Mouse (Mus musculus) spleen, postnatal 36 days (tissue): ENCODE results near the gene U2af1.
"Not testable (repeated sequence)": the region's sequence is repeated elsewhere in the genome, so short reads cannot be mapped to it uniquely, and the experiment has no call there.

Experiments
- DNase-seq, 2 experiments: peaks; one replicate each; pipeline ENCODE4 v3.0.0; 2022; ENCODE audit warnings: low spot score in 2 of 2, mixed read lengths in 1 of 2

The U2af1 gene

DNA sequence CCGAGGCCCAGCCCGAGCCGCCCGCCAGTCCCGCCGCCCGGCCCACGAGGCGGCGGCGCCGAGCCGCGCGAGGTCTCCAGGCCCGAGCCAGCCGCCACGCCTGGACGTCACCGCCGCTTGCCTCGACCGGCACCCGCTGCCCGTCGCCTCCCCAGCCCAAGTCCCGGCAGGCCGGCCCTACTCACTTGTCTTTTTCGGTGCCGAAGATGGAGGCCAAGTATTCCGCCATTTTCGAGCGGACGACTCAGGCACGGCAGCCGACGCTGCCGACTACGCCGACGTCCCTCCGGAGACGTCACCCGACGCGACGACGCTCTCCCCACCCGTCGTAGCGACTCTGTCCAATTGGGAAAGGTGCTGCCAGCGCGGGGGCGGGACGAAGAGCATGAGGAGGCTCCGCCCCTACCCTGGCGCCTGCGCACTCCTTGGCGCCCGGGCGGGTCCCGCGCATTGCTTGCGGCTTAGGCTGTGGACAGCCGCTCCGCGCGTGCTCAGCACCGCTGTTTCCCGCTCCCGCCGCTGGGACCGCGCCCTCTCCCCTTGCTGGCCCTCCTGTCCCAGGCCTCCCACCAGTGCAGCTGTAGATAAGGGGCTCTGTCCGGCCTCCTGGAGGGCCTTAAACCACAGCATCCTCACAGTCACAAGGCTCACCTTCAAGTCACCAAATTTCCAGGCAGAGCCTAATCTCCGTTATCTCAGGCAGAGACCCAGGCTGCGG, at the start of gene U2af1:
Gene U2af1, minus strand, starts transcription at position 425 of the 718 bp plus-strand sequence.
- peak; percentile 96 to 97 for DNase-seq

DNA sequence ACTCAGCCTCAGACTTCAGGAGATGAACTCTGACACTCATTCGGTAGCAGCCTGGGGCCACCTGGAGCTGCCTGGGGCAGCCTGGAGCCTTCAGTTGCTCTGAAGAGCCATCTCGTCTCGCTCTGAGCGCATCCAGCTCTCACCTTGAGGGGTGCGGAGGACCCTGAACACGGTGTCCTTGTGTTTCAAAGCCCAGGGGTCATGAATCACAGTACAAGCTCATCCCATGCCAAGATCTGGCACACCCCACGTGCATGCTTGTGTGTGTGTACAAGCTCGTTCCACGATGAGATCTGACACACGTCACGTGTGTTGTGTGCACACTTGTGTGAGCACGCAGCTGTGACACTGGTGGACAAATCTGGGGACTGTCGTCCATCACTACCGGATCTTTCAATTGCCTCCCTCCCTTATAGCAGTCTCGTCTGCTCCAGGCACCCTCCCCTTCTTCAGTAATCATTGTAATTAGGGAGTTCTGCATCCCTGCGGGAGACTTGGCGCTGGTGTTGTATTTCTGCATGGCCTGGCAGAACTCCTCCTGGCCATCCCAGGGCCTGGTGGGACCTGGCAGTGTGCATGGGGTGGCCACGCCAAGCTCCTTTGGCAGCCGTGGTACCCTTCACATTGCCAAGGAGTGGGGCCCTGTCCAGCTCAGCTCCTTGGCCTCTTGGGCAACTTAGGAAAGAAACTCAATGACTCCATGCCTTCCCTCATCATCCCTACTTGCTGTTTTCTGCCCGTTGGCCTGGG, 46.8 kb upstream of the U2af1 start:
- DNase-seq, result no peak

DNA sequence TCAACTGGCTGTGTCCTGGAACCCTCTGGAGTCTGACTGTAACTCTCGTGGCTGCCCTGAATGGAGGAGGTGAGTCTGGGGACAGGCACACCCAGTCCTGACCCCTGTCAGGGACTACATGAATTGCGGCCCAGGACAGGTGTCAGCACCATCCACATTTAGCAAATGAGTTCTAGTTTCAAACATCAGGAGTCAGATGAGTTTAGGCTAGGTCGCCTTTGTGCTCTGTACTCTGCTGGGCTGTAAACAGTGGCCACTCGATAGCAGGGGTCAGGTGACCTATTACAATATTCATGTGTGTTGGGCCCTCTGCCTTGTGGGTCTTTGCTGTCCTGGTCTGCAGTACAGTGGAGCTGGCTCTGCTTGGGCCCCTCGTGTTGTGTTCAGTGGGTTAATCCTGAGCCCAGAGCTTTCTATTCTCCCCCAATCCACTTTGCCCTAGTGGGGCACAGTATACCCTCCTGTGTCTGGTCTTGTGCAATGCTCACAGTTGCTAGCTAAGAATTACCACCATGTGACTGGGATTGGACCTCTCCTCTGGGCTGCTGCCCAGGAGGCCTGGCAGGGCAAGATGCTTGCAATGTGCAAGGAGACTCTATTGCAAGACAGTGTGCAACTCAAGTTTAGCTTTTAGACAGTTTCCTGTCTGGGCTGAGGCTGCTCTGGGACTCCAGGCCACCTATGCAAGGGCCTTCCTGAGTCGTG, 44.7 kb upstream of the U2af1 start:
- DNase-seq, result no peak

DNA sequence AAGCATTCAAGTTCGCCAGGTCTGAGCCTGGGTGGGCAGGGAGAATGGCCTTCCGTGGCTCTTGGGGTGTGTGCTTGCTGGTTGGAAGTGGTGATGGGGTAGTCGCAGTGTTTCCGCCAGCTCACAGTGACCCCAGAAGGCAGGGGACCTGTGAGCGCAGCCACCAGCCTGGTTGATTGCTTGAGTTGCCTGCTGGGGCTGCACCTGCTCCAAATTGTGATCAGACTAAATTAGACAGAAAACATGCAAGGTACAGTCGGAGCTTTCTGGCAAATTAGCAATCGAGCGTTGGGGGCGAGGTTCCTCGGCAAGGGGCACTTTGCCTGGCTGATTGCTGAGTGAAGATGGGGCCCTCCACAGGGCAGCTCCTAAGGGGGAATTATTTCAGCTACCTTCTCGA, 39.7 kb upstream of the U2af1 start:
- no peak for DNase-seq

DNA sequence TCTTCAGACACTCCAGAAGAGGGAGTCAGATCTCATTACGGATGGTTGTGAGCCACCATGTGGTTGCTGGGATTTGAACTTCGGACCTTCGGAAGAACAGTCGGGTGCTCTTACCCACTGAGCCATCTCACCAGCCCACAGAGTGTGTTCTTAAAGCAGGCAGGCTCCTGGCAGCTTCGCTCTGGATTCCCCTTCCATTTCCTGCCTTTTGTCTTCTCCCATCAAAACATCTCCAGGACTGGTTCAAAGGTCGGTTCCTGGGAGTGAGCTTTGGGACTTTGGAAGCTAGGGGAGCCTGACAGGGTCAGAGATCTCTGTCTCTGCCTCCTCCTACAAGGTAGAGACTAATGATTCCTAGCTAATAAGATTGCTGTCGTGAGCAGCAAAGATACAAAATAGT, 36.7 kb upstream of the U2af1 start:
- not testable (repeated sequence) for DNase-seq

DNA sequence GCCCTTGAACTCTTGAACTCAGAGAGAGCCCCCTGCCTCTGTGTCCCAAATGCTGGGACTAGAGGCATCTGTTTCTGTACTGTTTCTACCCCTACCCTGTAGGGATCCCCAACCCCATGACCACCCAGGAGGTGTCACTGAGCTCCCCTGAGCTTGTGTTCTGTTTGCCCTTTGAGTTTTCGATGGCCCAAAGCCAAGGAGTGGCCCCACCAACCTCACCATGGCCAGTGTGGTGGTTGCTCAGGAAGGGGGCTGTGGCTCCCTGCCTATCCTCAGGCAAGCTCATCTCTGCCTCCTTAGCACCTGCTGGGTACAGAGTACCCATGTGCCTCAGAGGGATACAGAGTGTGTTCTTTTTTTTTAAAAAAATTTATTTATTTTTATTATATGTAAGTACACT, 36.3 kb upstream of the U2af1 start:
- DNase-seq, result no peak

DNA sequence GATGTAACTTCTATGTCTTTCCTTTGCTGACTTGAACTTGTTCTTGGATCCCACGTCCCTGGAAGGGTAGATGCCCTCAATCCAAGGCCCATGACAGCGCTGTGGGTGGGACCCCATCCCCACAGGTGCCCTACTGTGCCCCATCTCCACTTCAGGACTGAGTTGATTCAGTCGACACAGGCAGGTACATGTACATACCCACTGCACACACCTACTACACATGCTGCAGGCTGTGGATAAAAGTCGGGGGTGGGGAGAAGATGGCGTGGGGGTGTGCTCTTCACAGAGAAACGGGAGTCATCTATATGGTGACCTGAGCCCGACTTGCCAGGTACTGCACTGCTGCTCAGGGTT, 35.3 kb upstream of the U2af1 start:
- no peak for DNase-seq

DNA sequence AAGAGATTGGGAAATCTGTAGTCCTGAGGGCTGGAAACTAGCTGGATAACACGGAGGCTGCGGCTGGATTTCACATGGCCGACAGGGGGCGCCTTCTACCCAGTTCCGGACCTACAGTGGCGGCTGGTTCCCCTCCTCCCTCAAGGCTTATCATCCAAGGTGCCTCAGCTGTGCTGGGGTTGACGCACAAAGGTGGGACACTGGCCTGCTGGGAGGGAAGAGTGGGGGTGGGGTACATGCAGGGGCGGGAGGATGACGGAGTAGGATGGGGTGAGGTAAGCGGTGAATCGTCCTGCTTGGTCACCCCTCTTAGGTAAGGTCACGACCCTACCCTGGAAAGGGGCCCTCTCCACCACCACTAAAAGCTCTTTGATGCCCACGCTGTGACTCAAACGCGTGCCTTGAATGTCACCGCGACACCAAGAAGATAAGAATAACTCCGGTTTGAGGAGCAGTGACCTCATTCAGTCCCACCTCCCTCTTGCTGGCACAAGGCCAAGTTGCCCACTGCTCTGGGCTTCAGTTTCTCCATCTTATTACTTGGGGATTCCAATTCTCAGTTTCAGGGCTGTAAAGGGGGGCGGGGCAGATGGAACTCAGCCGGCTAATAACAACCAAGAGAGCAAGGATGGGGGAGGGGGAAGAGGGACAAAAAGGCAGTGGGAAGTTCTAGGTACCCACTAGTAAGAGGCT, 34.8 kb upstream of the U2af1 start:
- DNase-seq, result peak; percentile 63 to 65

DNA sequence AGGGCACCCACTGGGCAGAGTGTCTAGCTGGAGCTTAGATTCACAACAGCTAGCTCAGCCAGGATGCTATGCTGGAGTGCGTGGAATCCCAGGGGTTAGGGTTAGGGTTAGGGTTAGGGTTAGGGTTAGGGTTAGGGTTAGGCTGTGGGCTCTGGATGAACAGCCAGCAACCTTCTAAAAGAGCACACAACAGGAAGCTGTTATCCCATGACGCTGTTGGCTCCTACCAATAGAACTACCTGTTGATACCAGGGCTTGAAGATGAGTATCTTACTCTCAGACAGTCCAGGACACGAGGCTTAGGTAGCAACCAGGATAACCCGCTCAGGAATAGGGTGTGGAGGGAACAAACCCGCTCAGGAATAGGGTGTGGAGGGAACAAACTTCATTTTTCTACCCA, 34.2 kb upstream of the U2af1 start:
- DNase-seq, result no peak

DNA sequence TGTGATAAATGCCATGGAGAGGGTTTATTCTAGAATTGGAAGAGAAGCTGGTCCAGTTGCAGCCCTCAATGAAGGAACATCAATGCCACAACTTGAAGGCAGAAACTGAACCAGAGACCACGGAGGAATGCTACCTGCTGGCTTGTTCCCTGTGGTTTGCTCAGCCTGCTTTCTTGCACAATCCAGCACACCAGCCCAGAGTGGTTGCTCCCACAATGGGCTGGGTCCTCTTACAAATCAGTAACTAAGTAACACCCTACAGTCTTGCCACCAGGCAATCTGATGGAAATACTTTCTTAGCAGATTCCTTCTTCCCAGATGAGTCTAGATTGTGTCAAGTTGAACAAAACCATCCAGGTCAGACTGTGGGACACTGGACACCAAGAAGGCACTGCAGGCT, 30.9 kb upstream of the U2af1 start:
- no peak for DNase-seq

DNA sequence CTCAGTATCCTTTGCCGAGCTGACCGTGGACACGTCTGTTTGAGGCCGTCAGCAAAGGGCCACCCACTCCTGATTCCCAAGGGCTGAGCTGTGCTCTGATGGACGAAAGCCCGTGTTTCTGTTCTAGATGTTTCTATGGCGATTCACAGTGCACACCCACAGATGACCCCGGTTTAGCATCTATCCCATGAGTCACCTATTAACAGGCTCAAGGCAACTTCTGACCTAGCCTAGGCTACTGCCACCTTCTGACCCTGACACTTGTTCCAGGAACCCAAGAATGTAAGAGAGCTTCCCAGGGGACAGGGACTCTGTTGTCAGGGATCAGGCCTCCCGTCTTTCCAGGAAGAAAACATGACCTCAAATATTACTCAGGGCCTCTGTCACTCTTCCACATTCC, 29.4 kb upstream of the U2af1 start:
- DNase-seq, result no peak

DNA sequence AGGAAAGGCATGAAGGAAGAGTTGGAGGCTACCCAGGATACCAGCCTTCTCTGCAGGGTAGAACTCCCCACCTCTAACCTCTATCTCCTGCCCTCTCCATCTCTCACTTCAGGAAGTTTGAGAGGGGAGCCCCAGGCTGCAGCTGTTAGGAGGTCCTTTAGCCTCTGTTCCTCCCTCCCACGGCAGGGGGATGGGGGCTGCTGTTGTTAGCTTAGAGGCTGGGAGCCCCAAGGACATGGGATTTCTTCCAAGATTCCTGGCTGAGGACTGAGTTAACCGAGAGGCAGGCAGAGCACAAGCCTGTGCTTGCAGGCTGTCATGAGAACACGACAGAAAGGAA, 27.5 kb upstream of the U2af1 start:
- DNase-seq, result no peak

DNA sequence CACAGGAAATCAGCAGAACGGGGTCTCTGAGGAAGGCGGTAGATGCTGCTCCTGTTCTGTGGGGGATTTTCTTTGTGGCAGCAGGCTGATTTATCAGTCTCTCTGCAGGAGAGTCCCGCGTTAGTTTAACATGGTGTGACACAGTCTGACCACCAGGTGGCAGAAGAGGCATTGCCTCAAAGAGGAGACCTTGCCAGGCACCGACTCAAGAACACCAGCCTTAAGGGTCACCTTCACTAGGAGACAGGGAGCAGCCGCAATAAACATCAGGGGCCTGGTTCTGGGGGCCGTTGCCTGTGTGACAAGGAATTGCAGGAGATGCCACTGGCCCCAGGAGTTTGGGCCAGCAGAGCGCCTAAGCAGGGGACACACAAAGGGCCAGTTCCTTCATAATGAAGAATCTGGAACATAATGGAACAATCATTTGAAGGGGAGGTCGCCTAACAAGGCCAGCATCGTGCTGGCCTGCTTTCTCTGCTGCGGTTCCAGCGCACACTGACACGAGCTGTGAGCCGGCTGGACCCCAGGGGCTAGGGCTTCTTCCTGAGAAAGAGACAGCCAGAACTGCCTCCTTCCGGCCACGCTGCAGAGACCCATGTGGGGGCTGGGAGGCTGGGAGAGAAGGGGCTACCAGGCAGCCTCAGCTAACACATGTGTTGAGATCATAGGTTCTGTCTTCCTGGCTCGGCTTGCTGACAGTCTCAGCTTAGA, 27.0 kb upstream of the U2af1 start:
- peak; percentile 73 to 78 for DNase-seq

DNA sequence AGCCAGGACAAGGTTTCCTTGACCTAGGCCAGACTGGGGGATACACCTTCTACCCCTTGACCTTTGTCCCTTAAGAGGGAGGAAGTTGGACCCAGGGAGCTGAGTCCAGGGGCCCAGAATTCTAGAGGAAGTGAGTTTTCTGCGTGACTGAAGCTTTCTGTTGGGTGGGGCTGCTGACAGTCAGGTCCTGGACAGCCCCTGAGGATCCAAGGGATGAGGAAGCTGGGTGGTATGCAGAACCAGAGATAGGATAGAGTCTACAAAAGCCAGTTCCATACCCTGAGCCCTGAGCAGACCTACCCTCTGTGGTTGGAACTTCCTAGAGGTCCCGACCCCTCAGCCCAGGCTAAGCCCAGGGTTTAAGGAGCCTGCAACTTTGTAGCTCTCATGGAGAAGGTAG, 21.8 kb upstream of the U2af1 start:
- no peak for DNase-seq

DNA sequence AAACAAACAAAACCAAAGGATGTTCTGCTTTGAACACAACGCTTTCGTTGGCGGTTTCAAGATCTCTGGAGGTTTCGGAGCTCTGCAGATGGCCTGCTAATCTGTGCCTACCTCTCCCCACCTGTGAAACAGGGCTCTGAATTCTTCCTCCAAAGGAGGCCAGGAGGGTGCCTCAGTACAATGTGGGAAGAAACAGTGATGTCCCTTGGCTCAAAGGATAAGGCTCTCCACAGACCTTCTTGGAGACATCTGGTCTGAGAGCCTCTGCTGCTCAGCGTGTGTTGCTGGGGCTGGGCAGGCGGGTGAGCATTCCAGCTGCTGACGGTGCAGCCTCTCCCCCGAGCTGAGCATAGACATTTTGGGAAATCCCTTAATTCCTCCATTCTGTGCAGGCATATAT, 18.8 kb upstream of the U2af1 start, which contains the start of gene Cryaa:
Gene Cryaa, plus strand, starts transcription at position 301 of the 400 bp plus-strand sequence.
- DNase-seq, result no peak

DNA sequence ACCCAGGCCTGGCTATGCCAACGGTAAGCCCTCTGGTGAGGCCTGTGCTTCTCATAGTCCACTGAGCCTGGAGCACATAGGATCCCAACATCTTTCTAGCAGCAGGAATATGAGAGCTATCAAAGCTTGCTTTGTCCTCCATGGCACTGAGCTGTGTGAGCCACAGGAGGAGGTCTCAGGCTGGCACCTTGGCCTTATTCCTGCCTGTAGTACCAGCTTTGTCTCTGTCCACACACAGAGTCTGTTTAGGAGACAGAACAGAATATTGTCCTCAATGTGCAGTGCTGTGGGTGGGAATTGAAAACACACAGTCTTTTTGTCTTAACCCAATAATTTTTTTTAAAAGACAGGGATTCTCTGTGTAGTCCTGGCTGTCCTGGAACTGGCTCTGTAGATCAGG, 15.7 kb upstream of the U2af1 start:
- DNase-seq, result no peak

DNA sequence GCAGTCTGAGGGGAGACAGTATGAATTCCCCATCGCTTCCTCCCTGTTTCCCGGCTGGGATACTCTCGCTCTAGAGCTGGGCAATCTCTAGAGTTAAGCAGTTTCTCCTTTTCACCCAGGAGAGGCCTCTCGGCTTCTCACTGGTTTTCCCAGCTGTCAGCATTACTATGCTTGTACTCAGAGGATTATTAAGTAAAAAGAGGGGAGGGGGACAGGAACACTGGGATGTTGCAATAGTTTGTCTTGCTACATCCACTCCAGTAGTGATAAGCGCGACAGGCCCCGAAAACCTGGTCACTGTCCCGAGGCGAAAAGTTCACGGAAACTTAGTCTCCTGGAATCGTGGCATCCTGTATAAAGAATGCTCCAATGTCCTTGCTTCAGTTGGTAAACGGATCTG, 13.6 kb upstream of the U2af1 start:
- DNase-seq, result no peak

DNA sequence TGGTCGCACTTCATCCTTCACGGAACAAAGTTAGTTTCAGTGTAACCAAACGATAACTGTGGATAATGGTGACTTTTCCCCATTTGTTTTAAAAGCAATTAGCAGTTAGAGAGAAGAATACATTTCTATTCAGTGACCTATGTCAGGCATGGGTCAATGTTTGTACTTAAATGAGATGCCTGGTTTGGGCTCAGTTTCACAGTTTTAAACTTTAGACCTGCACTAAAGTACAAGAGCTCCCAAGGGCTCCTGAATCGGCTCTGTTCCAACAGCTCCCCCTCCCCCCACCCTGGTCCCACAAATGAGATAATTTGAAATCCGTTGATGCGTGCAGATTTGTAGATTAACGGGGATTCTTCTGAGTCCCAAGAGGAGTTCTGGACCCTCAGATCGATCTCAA, 13.0 kb upstream of the U2af1 start:
- DNase-seq, result no peak

DNA sequence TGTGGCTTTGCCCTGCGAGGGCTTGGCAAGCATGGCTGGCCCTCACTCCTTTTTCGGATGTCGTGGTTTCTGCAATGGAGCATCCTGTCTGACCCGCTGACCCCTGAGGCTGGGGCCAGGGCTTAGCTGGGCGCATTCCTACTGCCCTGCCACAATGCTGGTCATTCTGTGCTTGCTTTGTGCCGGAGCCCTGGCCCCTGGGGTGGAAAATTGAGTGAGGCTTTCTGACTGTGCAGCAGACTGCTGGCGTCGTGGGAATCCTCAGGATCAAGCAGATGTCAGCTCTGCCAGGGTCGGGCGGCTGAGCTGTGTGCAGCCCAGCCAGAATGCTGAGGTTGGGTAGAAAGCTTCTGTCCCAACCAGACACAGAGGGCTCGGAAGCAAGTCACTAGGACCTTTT, 11.5 kb upstream of the U2af1 start:
- no peak for DNase-seq

DNA sequence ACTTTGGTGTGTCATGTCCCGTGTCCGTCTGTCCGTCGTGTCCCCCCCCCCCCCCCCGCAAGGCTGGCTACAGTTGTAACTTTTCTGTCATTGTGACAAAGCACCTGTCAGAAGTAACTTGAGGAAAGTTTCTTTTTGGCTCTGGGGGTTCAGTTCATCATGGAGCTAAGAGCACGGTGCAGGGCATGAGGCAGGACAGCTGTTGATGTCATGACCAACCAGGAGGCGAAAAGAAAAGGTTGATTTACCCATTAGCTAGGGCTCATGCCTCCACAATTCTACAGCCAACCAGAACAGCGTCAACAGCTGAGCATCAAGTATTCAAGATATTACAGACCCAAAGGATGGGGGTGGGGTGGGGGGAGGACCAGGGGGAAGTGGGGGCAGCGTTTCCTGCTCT, 9.6 kb upstream of the U2af1 start:
- DNase-seq, result no peak

DNA sequence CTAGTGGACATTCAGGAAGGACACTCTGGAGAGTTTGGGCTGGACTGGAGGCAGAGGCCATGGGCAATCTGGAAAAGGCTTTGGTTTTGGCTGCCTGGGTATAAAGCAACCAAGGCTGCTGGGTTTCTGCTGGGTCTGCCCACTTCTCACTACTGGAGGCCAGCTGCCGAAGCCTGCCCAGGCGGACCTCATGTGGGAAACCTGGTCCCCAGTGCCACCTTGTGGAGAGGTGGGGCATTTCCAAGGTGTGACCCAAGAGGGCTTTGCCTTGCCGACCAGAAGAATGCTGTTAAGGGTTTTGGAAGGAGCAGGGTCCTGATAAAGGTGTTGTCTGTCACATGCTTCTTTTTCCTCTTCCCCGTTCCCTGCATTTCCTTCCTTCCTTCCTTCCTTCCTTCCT, 6.1 kb upstream of the U2af1 start:
- peak; percentile 80 to 81 for DNase-seq

DNA sequence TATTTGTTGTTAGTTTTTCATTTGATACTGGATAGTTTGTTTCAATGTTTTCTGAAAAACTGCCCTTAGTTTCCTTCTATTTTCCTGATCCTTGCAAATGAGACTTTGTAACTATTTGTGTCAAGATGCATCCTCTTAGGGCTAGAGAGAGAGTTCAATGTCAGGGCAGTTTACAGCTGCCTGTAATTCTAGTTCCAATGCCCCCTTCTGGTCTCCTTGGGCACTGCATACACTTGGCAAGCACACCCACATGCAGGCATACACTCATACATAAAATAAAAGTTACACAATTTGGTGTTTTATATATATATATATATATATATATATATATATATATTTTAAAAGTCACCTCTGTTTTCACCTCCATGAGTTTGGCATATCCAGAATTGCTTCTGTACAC, 4.2 kb upstream of the U2af1 start:
- DNase-seq, result no peak
